Mouse (Mus musculus): ENCODE measurements at regions not wholly inside any gene's neighbourhood (a gene's known extent, or its start where the extent isn't known, plus 50 kb on each side); places are given as distances from the start of the nearest gene placed in this dataset.
A peak's percentile ranks its signal among the peaks of the same experiment; 100 is the strongest.

GRCm38 (mm10) chr7:79201246-79201645 is 52.4 kb upstream of the Mfge8 start:
- no peak for DNase-seq

GRCm38 (mm10) chr7:79202336-79202735 is 53.5 kb upstream of the Mfge8 start:
- peak; percentile 26 for DNase-seq

GRCm38 (mm10) chr7:79203481-79203880 is 54.6 kb upstream of the Mfge8 start:
- DNase-seq = no peak

- DNase-seq = no peak
These were observed 58.3 kb upstream of the Mfge8 start for GRCm38 (mm10) chr7:79207140-79207539.

GRCm38 (mm10) chr7:79210376-79211215 is 61.7 kb upstream of the Mfge8 start:
- no peak for DNase-seq

GRCm38 (mm10) chr7:79211287-79211976 is 61.6 kb upstream of the Abhd2 start:
- peak; percentile 22 for DNase-seq

GRCm38 (mm10) chr7:79212231-79212630 is 60.8 kb upstream of the Abhd2 start:
- no peak for DNase-seq

GRCm38 (mm10) chr7:79215001-79215400 is 58.0 kb upstream of the Abhd2 start:
- no peak for DNase-seq

- no peak for DNase-seq
These were observed 55.8 kb upstream of the Abhd2 start for GRCm38 (mm10) chr7:79217232-79217631.

- DNase-seq = no peak
These were observed 50.2 kb upstream of the Abhd2 start for GRCm38 (mm10) chr7:79222626-79223335.
